Mouse (Mus musculus): Measurements from ENCODE around the gene Coq8b. TPM values are rescaled to one million over a fixed set of nuclear protein-coding genes. Genes with fewer than 3 reads are reported as not detected.

Coq8b gene
- total RNA-seq, 4 experiments from 2014 or later = 42.5 to 85.7 (median 61.0) TPM

Small RNAs within 50 kb of the gene (microRNA-seq; reads per million reads assigned to microRNA genes)
- gene Mir1191 = 0 to 0.53 reads per million in 2 experiments

Other genes starting within 250 kb of the Coq8b start
- gene Cyp2a12, start 203.9 kb upstream of the Coq8b start, total RNA-seq (2022) = 1 to 10 TPM in 2 of 4 experiments, under 1 TPM in 2; 0.12 to 2.1 (median 1.1) TPM
- 100 to 1,000 TPM in 2 of 4 experiments, 1 to 10 TPM in 2; 4.1 to 631 (median 184) TPM for gene Cyp2f2, start 113.1 kb upstream of the Coq8b start, total RNA-seq (2022)
- not detected for gene Cyp2t4, start 79.3 kb upstream of the Coq8b start, total RNA-seq (2022)
- gene Egln2, start 66.2 kb upstream of the Coq8b start, total RNA-seq (2022) = 100 to 1,000 TPM in 3 of 4 experiments, 10 to 100 TPM in 1; 98.6 to 118 (median 107) TPM
- gene Rab4b, start 54.1 kb upstream of the Coq8b start, total RNA-seq (2022) = 10 to 100 TPM; 60.6 to 88.0 (median 81.4) TPM
- gene Gm21983, start 51.9 kb upstream of the Coq8b start, total RNA-seq (2022) = not detected
- under 1 TPM in 2 of 4 experiments, not detected in 2; 0.32 to 0.64 TPM for gene Mia, start 51.9 kb upstream of the Coq8b start, total RNA-seq (2022)
- gene BC024978, start 37.2 kb upstream of the Coq8b start, total RNA-seq (2022) = 10 to 100 TPM; 24.7 to 29.3 (median 27.4) TPM
- 10 to 100 TPM; 77.5 to 97.0 (median 85.2) TPM for gene Snrpa, start 36.8 kb upstream of the Coq8b start, total RNA-seq (2022)
- 10 to 100 TPM; 15.5 to 17.2 (median 16.2) TPM for gene Itpkc, start 4.4 kb upstream of the Coq8b start, total RNA-seq (2022)
- gene Numbl, start 25.4 kb downstream of the Coq8b start, total RNA-seq (2022) = 10 to 100 TPM in 3 of 4 experiments, 1 to 10 TPM in 1; 8.9 to 16.2 (median 14.1) TPM
- 100 to 1,000 TPM in 3 of 4 experiments, 10 to 100 TPM in 1; 90.9 to 117 (median 108) TPM for gene Ltbp4, start 104.7 kb downstream of the Coq8b start, total RNA-seq (2022)
- gene Shkbp1, start 123.0 kb downstream of the Coq8b start, total RNA-seq (2022) = 10 to 100 TPM; 19.4 to 41.1 (median 29.7) TPM
- gene Gm20479, start 124.4 kb downstream of the Coq8b start, total RNA-seq (2022) = 1 to 10 TPM in 1 of 4 experiments, not detected in 3; 4.0 TPM
- 1 to 10 TPM; 3.0 to 8.0 (median 4.9) TPM for gene Sptbn4, start 214.7 kb downstream of the Coq8b start, total RNA-seq (2022)
- gene Blvrb, start 215.0 kb downstream of the Coq8b start, total RNA-seq (2022) = 10 to 100 TPM; 33.7 to 49.5 (median 44.8) TPM
- gene Sertad3, start 240.7 kb downstream of the Coq8b start, total RNA-seq (2022) = 10 to 100 TPM; 12.6 to 19.4 (median 14.8) TPM

Measured in adrenal gland, adult 8-10 months (tissue).